Mouse (Mus musculus) CH12.LX (cell line): Measurements from ENCODE around the gene Bpgm. TPM values are rescaled to one million over a fixed set of nuclear protein-coding genes. Genes with fewer than 3 reads are reported as not detected.

ENCODE experiments used
- DNase-seq: peaks from one replicate; pipeline ENCODE4 v3.0.0-alpha.2; 2013; ENCODE audit errors: extremely low read depth
- H3K27ac ChIP-seq: 2 replicates; pipeline ENCODE4 v1.5.1; 2012; ENCODE audit warnings: low read depth, mild to moderate bottlenecking, control low read depth, moderate library complexity; ENCODE audit not compliant: insufficient read depth
- H3K27me3 ChIP-seq: replicated peaks from 2 replicates; pipeline ENCODE3; 2012; ENCODE audit warnings: inconsistent platforms
- H3K36me3 ChIP-seq, 2 experiments: replicated peaks in 1 of 2; 2 replicates each; pipeline versions ENCODE3 to v1.6.1; 2012; ENCODE audit warnings: inconsistent platforms in 1 of 2, low read length in 1 of 2, mild to moderate bottlenecking in 1 of 2, mixed read lengths in 1 of 2, moderate library complexity in 1 of 2; ENCODE audit not compliant: control insufficient read depth in 1 of 2, insufficient read depth in 1 of 2
- H3K4me1 ChIP-seq, 2 experiments: 2 replicates each; pipeline ENCODE4 v1.6.1; 2012; ENCODE audit warnings: inconsistent platforms in 1 of 2, moderate library complexity in 1 of 2; ENCODE audit not compliant: insufficient read depth in 2 of 2, control insufficient read depth in 1 of 2
- H3K4me2 ChIP-seq: 2 replicates; pipeline ENCODE4 v1.6.1; 2012; ENCODE audit warnings: low read depth, mild to moderate bottlenecking, control low read depth; ENCODE audit not compliant: poor library complexity, insufficient read depth, severe bottlenecking
- H3K4me3 ChIP-seq, 3 experiments: fragments of 150-350 bp in 1 of 3; sonication (generic) in 1 of 3; replicated peaks in 1 of 3; 2 replicates each; pipeline versions ENCODE3 to v1.5.1; 2011 to 2012; ENCODE audit warnings: low read depth in 2 of 3, low read length in 2 of 3, mild to moderate bottlenecking in 2 of 3, moderate library complexity in 2 of 3, control low read depth in 1 of 3, improper control_type of control experiment in 1 of 3, inconsistent platforms in 1 of 3, mixed read lengths in 1 of 3; ENCODE audit not compliant: poor library complexity in 1 of 3
- H3K79me2 ChIP-seq: replicated peaks from 2 replicates; pipeline ENCODE4 v1.6.1; 2012; ENCODE audit warnings: mild to moderate bottlenecking, moderate library complexity; ENCODE audit not compliant: control insufficient read depth, poor library complexity, insufficient read depth, severe bottlenecking; ENCODE audit errors: extremely low read depth
- H3K9ac ChIP-seq: 2 replicates; pipeline ENCODE4 v1.6.1; 2012; ENCODE audit warnings: low read depth, mild to moderate bottlenecking, control low read depth, moderate library complexity; ENCODE audit not compliant: insufficient read depth
- H3K9me3 ChIP-seq: replicated peaks from 2 replicates; pipeline ENCODE3; 2012; ENCODE audit warnings: low read length, inconsistent platforms, mixed read lengths
- BHLHE40 ChIP-seq: IDR thresholded peaks from 2 replicates; pipeline ENCODE4 v1.6.1; 2011; ENCODE audit warnings: mild to moderate bottlenecking, low read depth, low read length, improper control_type of control experiment
- CHD1 ChIP-seq: IDR thresholded peaks from 2 replicates; pipeline ENCODE4 v1.6.1; 2012; ENCODE audit warnings: low read depth, low read length, improper control_type of control experiment, inconsistent platforms
- CTCF ChIP-seq, 2 experiments: IDR thresholded peaks in 1 of 2; conservative IDR thresholded peaks in 1 of 2; 2 replicates each; pipeline ENCODE4 v1.5.1; 2011 to 2012; ENCODE audit warnings: low read depth in 2 of 2, low read length in 2 of 2, improper control_type of control experiment in 1 of 2, inconsistent platforms in 1 of 2, mild to moderate bottlenecking in 1 of 2, moderate library complexity in 1 of 2
- ETS1 ChIP-seq: conservative IDR thresholded peaks from 2 replicates; pipeline ENCODE4 v1.6.1; 2012; ENCODE audit warnings: low read depth, mild to moderate bottlenecking, inconsistent platforms, low read length, improper control_type of control experiment, moderate library complexity
- GABPA ChIP-seq: IDR thresholded peaks from 2 replicates; pipeline ENCODE4 v1.6.1; 2012; ENCODE audit warnings: low read depth, low read length, improper control_type of control experiment, inconsistent platforms; ENCODE audit not compliant: insufficient replicate concordance
- HCFC1 ChIP-seq: IDR thresholded peaks from 2 replicates; pipeline ENCODE4 v1.6.1; 2012; ENCODE audit warnings: low read depth, mild to moderate bottlenecking, inconsistent platforms, low read length, improper control_type of control experiment
- JUN ChIP-seq: IDR thresholded peaks from 2 replicates; pipeline ENCODE4 v1.6.1; 2011; ENCODE audit warnings: low read depth, mild to moderate bottlenecking, low read length, improper control_type of control experiment, moderate library complexity; ENCODE audit not compliant: insufficient read depth
- KAT2A ChIP-seq: IDR thresholded peaks from 2 replicates; pipeline ENCODE4 v1.6.1; 2012; ENCODE audit warnings: low read length, improper control_type of control experiment, inconsistent platforms; ENCODE audit not compliant: insufficient replicate concordance
- MAFK ChIP-seq: IDR thresholded peaks from 2 replicates; pipeline ENCODE4 v1.6.1; 2011; ENCODE audit warnings: low read length, improper control_type of control experiment; ENCODE audit not compliant: insufficient replicate concordance
- MAZ ChIP-seq: IDR thresholded peaks from 2 replicates; pipeline ENCODE4 v1.6.1; 2012; ENCODE audit warnings: low read depth, mild to moderate bottlenecking, inconsistent platforms, low read length, improper control_type of control experiment, moderate library complexity
- MEF2A ChIP-seq: IDR thresholded peaks from 2 replicates; pipeline ENCODE4 v1.6.1; 2014; ENCODE audit warnings: low read depth, mild to moderate bottlenecking, inconsistent platforms, low read length, improper control_type of control experiment, borderline replicate concordance
- MXI1 ChIP-seq: IDR thresholded peaks from 2 replicates; pipeline ENCODE4 v1.6.1; 2011; ENCODE audit warnings: mild to moderate bottlenecking, low read depth, low read length, improper control_type of control experiment
- MYC ChIP-seq: IDR thresholded peaks from 2 replicates; pipeline ENCODE4 v1.6.1; 2011; ENCODE audit warnings: low read depth, mild to moderate bottlenecking, improper control_type of control experiment, low read length
- NRF1 ChIP-seq: IDR thresholded peaks from 2 replicates; pipeline ENCODE4 v1.6.1; 2014; ENCODE audit warnings: low read depth, mild to moderate bottlenecking, inconsistent platforms, low read length, improper control_type of control experiment, moderate library complexity
- POLR2A ChIP-seq: IDR thresholded peaks from 2 replicates; pipeline ENCODE4 v1.6.1; 2011; ENCODE audit warnings: low read depth, mild to moderate bottlenecking, improper control_type of control experiment, low read length
- POLR2AphosphoS2 ChIP-seq: IDR thresholded peaks from 2 replicates; pipeline ENCODE4 v1.6.1; 2011; ENCODE audit warnings: low read depth, low read length, improper control_type of control experiment
- RAD21 ChIP-seq: IDR thresholded peaks from 2 replicates; pipeline ENCODE4 v1.6.1; 2011; ENCODE audit warnings: low read depth, mild to moderate bottlenecking, low read length, improper control_type of control experiment, moderate library complexity
- RCOR1 ChIP-seq: conservative IDR thresholded peaks from 2 replicates; pipeline ENCODE4 v1.6.1; 2012; ENCODE audit warnings: low read depth, mild to moderate bottlenecking, inconsistent platforms, low read length, improper control_type of control experiment
- SIN3A ChIP-seq: IDR thresholded peaks from 2 replicates; pipeline ENCODE4 v1.6.1; 2012; ENCODE audit warnings: low read length, improper control_type of control experiment, inconsistent platforms
- SMC3 ChIP-seq: IDR thresholded peaks from 2 replicates; pipeline ENCODE4 v1.6.1; 2011; ENCODE audit warnings: low read depth, low read length, improper control_type of control experiment
- UBTF ChIP-seq: IDR thresholded peaks from 2 replicates; pipeline ENCODE4 v1.6.1; 2012; ENCODE audit warnings: low read depth, mild to moderate bottlenecking, inconsistent platforms, low read length, improper control_type of control experiment, moderate library complexity
- USF1 ChIP-seq: IDR thresholded peaks from 2 replicates; pipeline ENCODE4 v1.6.1; 2014; ENCODE audit warnings: low read depth, mild to moderate bottlenecking, inconsistent platforms, low read length, improper control_type of control experiment
- USF2 ChIP-seq: conservative IDR thresholded peaks from 2 replicates; pipeline ENCODE4 v1.6.1; 2011; ENCODE audit warnings: low read depth, low read length, improper control_type of control experiment
- dilution Hi-C: fragments of 300-500 bp; cut with MboI; formaldehyde crosslinking; loops from 2 replicates; pipeline ENCODE4 v1.14.3; 2020; ENCODE audit warnings: low sequenced_read_pairs; ENCODE audit not compliant: extremely low pct_unique_long_range_greater_than_20kb, extremely low pct_ligation_motif_present
- in situ Hi-C: fragments of 300-500 bp; cut with MboI; formaldehyde crosslinking; loops from 3 replicates; pipeline ENCODE4 v1.14.3; 2019; ENCODE audit warnings: low sequenced_read_pairs, low pct_ligation_motif_present, low pct_unique_long_range_greater_than_20kb, mixed read lengths
- polyA plus RNA-seq: library from polyadenylated mRNA; unstranded; fragments of >175 nt; gene quantifications from 2 replicates; pipeline ENCODE4 v1.2.1, GENCODE M21; 2012; ENCODE audit warnings: low read depth; ENCODE audit not compliant: insufficient read length
- total RNA-seq, 2 experiments: library from RNA; depleted of rRNA; stranded (reverse); fragments of 300-350 nt in 1 of 2; fragments of >200 nt in 1 of 2; gene quantifications; 2 replicates each; pipeline ENCODE4 v1.2.3; 2012 to 2014

Gene Bpgm
- total and polyA plus RNA-seq, 3 experiments = 10.8 to 12.7 (median 10.9) TPM

- no peak overlapping the region for H3K27ac ChIP-seq
- no peak overlapping the region for H3K4me3 ChIP-seq
- no peaks in the 10 kb centered on the region for H3K4me1 ChIP-seq
Observed at GRCm38 (mm10) chr6:34508016-34508415, 32.0 kb downstream of the Bpgm start.

DNA sequence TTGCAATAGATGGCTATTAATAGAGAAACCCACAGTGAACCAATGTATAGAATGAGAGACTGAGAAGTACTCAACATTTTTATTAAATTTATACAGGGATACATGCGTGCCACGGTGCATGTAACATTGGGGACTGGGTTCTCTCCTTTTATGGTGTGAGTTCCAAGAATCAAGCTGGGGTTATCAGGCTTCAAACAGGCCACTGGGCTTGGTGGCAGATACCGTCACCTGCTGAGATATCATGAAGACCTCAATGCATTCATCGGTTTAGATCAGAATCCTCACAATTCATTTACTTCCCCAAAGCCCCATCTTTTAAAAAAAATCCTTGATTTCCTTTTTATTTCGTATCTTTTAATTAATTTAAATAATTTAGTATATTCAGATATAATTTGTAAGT lies 34.3 kb downstream of the Bpgm start:
- H3K27ac ChIP-seq = no peak overlapping the region
- dilution Hi-C loops = no loop called here
- no peaks in the 10 kb centered on the region for H3K4me1 ChIP-seq
- H3K4me2 ChIP-seq = no peak overlapping the region
- no peaks in the 10 kb centered on the region for H3K79me2 ChIP-seq
- no peak for DNase-seq
- H3K27me3 ChIP-seq = no peaks in the 10 kb centered on the region
- TF ChIP-seq MYC (no peak), USF1 (no peak), GABPA (no peak), MEF2A (no peak), MAZ (no peak), KAT2A (no peak), SIN3A (no peak), MXI1 (no peak), USF2 (no peak), SMC3 (no peak), BHLHE40 (no peak), ETS1 (no peak), RAD21 (no peak), RCOR1 (no peak), NRF1 (no peak)
- H3K36me3 ChIP-seq = peaks cover 0 to 6% of the 10 kb centered on the region in 2 experiments
- in situ Hi-C loops = loop anchor here (5.0 to 10.0 kb wide), 2 partner anchors 245 to 412 kb away; partner anchors contain the start of gene Stra8
- H3K4me3 ChIP-seq = no peak overlapping the region
- no peak overlapping the region for H3K9ac ChIP-seq
- no peaks in the 10 kb centered on the region for H3K9me3 ChIP-seq

More at GRCm38 (mm10) chr6:34508016-34508415, 32.0 kb downstream of the Bpgm start:
- no peak for TF ChIP-seq HCFC1
- no peak for TF ChIP-seq RCOR1
- TF ChIP-seq POLR2A = no peak
- no peak for TF ChIP-seq BHLHE40
- no peak for TF ChIP-seq UBTF
- TF ChIP-seq USF2 = no peak
- TF ChIP-seq CHD1 = no peak
- TF ChIP-seq RAD21 = no peak
- TF ChIP-seq POLR2AphosphoS2 = no peak
- TF ChIP-seq MYC = no peak
- no peak for TF ChIP-seq MAFK
- no peak for TF ChIP-seq JUN
- no peak for TF ChIP-seq CTCF (conservative IDR thresholded peaks at IDR 0.05 in 1 of 2, IDR thresholded peaks at IDR 0.05 in 1 of 2; ENCODE audit: low read depth in 2 of 2, low read length in 2 of 2)
- H3K9ac ChIP-seq = no peak overlapping the region
- no peaks in the 10 kb centered on the region for H3K9me3 ChIP-seq
- no peak for DNase-seq
- in situ Hi-C loops (no loop called here), dilution Hi-C loops (no loop called here)
- H3K79me2 ChIP-seq = no peaks in the 10 kb centered on the region
- H3K4me2 ChIP-seq = no peak overlapping the region
- peaks cover 2 to 16% of the 10 kb centered on the region in 2 experiments for H3K36me3 ChIP-seq
- H3K27me3 ChIP-seq = no peaks in the 10 kb centered on the region
